Mouse (Mus musculus) kidney, adult 8-10 months (tissue): ENCODE measurements at regions not wholly inside any gene's neighbourhood (a gene's known extent, or its start where the extent isn't known, plus 50 kb on each side); places are given as distances from the start of the nearest gene placed in this dataset.

Experiments
- DNase-seq, 2 experiments: peaks; one replicate each; pipeline ENCODE4 v3.0.0; 2022

GRCm38 (mm10) chr5:132621751-132622150 lies 78.6 kb upstream of the Auts2 start:
- no peak for DNase-seq

GRCm38 (mm10) chr5:132617241-132617640 lies 74.1 kb upstream of the Auts2 start:
- DNase-seq, result no peak

- DNase-seq, result no peak
These were observed 66.1 kb upstream of the Auts2 start for GRCm38 (mm10) chr5:132609251-132609650.

- DNase-seq, result no peak
These were observed 63.1 kb upstream of the Auts2 start for GRCm38 (mm10) chr5:132606216-132606615.

DNA sequence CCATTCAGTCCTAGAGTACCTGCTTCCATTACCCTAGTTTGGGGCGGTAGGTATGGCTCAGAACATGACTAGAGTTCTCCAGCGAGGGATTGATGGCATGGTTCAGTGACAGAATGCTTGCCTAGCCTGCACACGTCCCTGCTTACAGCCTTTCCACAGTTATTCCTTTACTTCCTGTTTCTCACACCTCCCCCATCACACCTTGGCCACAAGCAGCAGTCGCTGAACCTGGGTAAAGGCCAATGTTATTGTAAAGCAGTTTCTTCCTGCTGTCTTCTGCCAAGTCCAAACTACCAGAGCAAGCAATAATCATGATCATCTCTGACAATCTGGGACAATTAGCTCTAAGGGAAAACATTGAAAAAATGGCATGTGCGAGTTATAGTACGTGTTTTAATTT lies 51.7 kb upstream of the Auts2 start:
- DNase-seq, result peak in 1 of 2 experiments; percentile 7
